Mouse (Mus musculus): ENCODE measurements around the gene Hvcn1. TPM values are rescaled to one million over a fixed set of nuclear protein-coding genes. Genes with fewer than 3 reads are reported as not detected.

The Hvcn1 gene
- total RNA-seq, 4 experiments from 2014 or later: 0.24 to 1.3 (median 0.46) TPM

- no peak for DNase-seq (ENCODE audit: low spot score in 2 of 2)
These were observed 28.0 kb downstream of the Hvcn1 start for GRCm38 (mm10) chr5:122234319-122235195.

- no peak for DNase-seq (ENCODE audit: low spot score in 2 of 2)
These were observed 28.7 kb downstream of the Hvcn1 start for GRCm38 (mm10) chr5:122235196-122235836.

- no peak for DNase-seq (ENCODE audit: low spot score in 2 of 2)
These were observed 30.6 kb downstream of the Hvcn1 start for GRCm38 (mm10) chr5:122237200-122237599.

- no peak for DNase-seq (ENCODE audit: low spot score in 2 of 2)
These were observed 33.0 kb downstream of the Hvcn1 start for GRCm38 (mm10) chr5:122239618-122240017.

GRCm38 (mm10) chr5:122240521-122240920, 33.9 kb downstream of the Hvcn1 start:
- DNase-seq (ENCODE audit: low spot score in 2 of 2): no peak

GRCm38 (mm10) chr5:122240989-122241388, 34.4 kb downstream of the Hvcn1 start:
- no peak for DNase-seq (ENCODE audit: low spot score in 2 of 2)

GRCm38 (mm10) chr5:122242521-122243123, 36.0 kb downstream of the Hvcn1 start:
- no peak for DNase-seq (ENCODE audit: low spot score in 2 of 2)

GRCm38 (mm10) chr5:122243781-122244523, 37.3 kb downstream of the Hvcn1 start:
- no peak for DNase-seq (ENCODE audit: low spot score in 2 of 2)

GRCm38 (mm10) chr5:122245186-122245585, 38.6 kb downstream of the Hvcn1 start:
- no peak for DNase-seq (ENCODE audit: low spot score in 2 of 2)

GRCm38 (mm10) chr5:122246547-122247167, 40.1 kb downstream of the Hvcn1 start:
- DNase-seq (ENCODE audit: low spot score in 2 of 2): no peak

GRCm38 (mm10) chr5:122247529-122247928, 40.9 kb downstream of the Hvcn1 start:
- DNase-seq (ENCODE audit: low spot score in 2 of 2): no peak

- no peak for DNase-seq (ENCODE audit: low spot score in 2 of 2)
These were observed 41.3 kb downstream of the Hvcn1 start for GRCm38 (mm10) chr5:122247934-122248333.

- no peak for DNase-seq (ENCODE audit: low spot score in 2 of 2)
These were observed 42.7 kb downstream of the Hvcn1 start for GRCm38 (mm10) chr5:122249281-122249680.

GRCm38 (mm10) chr5:122251895-122252606, 45.4 kb downstream of the Hvcn1 start:
- no peak for DNase-seq (ENCODE audit: low spot score in 2 of 2)

GRCm38 (mm10) chr5:122258027-122258741, 51.6 kb downstream of the Hvcn1 start:
- no peak for DNase-seq (ENCODE audit: low spot score in 2 of 2)

GRCm38 (mm10) chr5:122262104-122262503, 55.5 kb downstream of the Hvcn1 start:
- no peak for DNase-seq (ENCODE audit: low spot score in 2 of 2)

GRCm38 (mm10) chr5:122263933-122264905, 57.6 kb downstream of the Hvcn1 start, which contains the start of gene Tctn1:
Gene Tctn1, minus strand, starts transcription at chr5:122264460.
- DNase-seq (ENCODE audit: low spot score in 2 of 2): peak; percentile 62 to 82

GRCm38 (mm10) chr5:122265187-122265586, 58.6 kb downstream of the Hvcn1 start:
- no peak for DNase-seq (ENCODE audit: low spot score in 2 of 2)

All from gastrocnemius, adult 8-10 months (tissue).